8 mouse cellular contexts compared by ENCODE assay signal in the genomic region with DNA sequence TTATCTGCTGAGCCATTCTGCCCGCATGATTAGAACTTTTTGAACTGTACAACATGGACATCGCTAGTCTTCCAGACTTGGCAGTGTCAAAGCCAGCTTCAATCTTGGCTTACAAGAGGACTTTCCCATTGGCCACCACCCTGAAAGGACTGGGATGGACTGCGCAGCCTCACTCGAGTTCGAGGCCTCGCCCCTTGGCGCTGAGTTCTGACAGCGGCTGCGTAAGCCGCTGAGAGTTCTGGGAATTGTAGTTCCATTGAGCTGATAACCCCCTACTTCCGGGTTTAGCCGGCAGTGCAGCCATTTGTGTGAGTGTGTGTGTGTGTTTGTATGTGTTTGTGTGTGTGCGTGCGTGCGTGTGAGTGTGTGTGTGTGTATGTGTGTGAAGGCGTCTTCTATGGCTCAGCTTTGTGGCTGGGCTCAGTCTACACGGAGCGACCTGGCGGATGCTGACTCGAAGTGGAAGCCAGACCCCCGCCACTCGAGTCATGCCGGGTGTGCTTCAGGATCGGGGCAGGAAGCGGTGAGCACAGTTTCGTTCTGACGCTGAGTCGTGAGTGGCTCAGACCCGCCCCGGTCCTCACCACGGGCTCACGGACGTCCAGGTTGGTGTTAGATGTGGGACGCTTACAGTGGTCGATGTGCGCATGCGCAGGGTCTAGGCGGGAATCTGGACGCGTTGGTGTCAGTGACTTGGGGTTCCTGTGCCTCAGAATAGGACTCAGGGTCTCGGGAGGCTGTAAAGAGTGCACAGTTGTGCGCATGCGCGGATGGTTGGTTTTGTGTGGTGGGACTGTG. TPM values are rescaled to one million over a fixed set of nuclear protein-coding genes. Genes with fewer than 3 reads are reported as not detected.
DNase-seq lines count a peak whose midpoint lies in the region; ATAC-seq and TF ChIP-seq lines count a peak whose summit lies in the region.

TSS of gene Zfp180 (plus strand) at position 291 of the 798 bp plus-strand sequence.

- no peak for TF ChIP-seq POLR2A in kidney, adult 2 months (IDR thresholded peaks at IDR 0.05; ENCODE audit: low read depth, low read length)
- 0 out of 2 replicates have a peak, but pooled peaks have one; percentile 1 for TF ChIP-seq POLR2A in spleen, adult 2 months (IDR thresholded peaks at IDR 0.05; ENCODE audit: low read depth, low read length)

- peak within 1 kb of the TSS; percentile 75 for H3K4me3 ChIP-seq in embryonic facial prominence, embryonic 13.5 days
- H3K4me3 ChIP-seq in kidney, adult 2 months (ENCODE audit: insufficient read depth, low read depth, low read length) = peak within 1 kb of the TSS; percentile 66
- peak within 1 kb of the TSS; percentile 56 for H3K4me3 ChIP-seq in limb, embryonic 12.5 days (replicated peaks)
- H3K4me3 ChIP-seq in midbrain, embryonic 15.5 days = peak within 1 kb of the TSS; percentile 56
- peak within 1 kb of the TSS; percentile 80 for H3K4me3 ChIP-seq in spleen, adult 2 months (ENCODE audit: extremely low read depth, insufficient read depth, insufficient read length)

- TF ChIP-seq CTCF in kidney, adult 2 months (conservative IDR thresholded peaks at IDR 0.05; ENCODE audit: insufficient read depth, insufficient read length, low read depth, low read length) = no peak
- TF ChIP-seq CTCF in spleen, adult 2 months (IDR thresholded peaks at IDR 0.05; ENCODE audit: extremely low read depth, insufficient read depth, insufficient read length, insufficient replicate concordance) = no peak

- H3K4me1 ChIP-seq in embryonic facial prominence, embryonic 13.5 days = peaks cover 13% of the 10 kb centered on the region
- H3K4me1 ChIP-seq in kidney, adult 2 months (ENCODE audit: control insufficient read depth, insufficient read depth, low read length) = peaks cover 8% of the 10 kb centered on the region; the same call in 1 of the 2 replicates
- H3K4me1 ChIP-seq in limb, embryonic 12.5 days (replicated peaks) = peaks cover 11% of the 10 kb centered on the region
- H3K4me1 ChIP-seq in midbrain, embryonic 15.5 days = peaks cover 23% of the 10 kb centered on the region
- H3K4me1 ChIP-seq in spleen, adult 2 months (ENCODE audit: control insufficient read depth, insufficient read depth, insufficient read length) = peaks cover 9% of the 10 kb centered on the region; the same call in 1 of the 2 replicates

- WGBS in embryonic facial prominence, embryonic 13.5 days = 23% methylated on average over 44 of the region's 44 CpGs
- 15% methylated on average over 44 of the region's 44 CpGs for WGBS in kidney, adult 2 months
- 15% methylated on average over 44 of the region's 44 CpGs for WGBS in limb, embryonic 12.5 days
- 13% methylated on average over 44 of the region's 44 CpGs for WGBS in midbrain, embryonic 15.5 days
- 17% methylated on average over 44 of the region's 44 CpGs for WGBS in spleen, adult 2 months

- ATAC-seq in embryonic facial prominence, embryonic 13.5 days (ENCODE audit: insufficient number of reproducible peaks, insufficient read depth, low FRiP score, low TSS enrichment, low read depth) = peak; percentile 97
- ATAC-seq in limb, embryonic 12.5 days (ENCODE audit: insufficient number of reproducible peaks, insufficient read depth, low FRiP score, low TSS enrichment, low read depth) = peak; percentile 96
- ATAC-seq in midbrain, embryonic 15.5 days (replicated peaks) = peak; percentile 97

- peak; percentile 94 for DNase-seq in 3134 (ENCODE audit: extremely low read depth, insufficient read length, low spot score)
- peak; percentile 96 to 97 for DNase-seq in adrenal gland, postnatal 36 days
- peak; percentile 97 to 99 for DNase-seq in heart, adult 18-20 months
- peak; percentile 99 for DNase-seq in kidney, adult 2 months
- DNase-seq in spleen, adult 2 months (ENCODE audit: low read depth in 1 of 2, low spot score in 2 of 2) = peak; percentile 90 to 91

- peaks cover 22% of the 10 kb centered on the region for H3K36me3 ChIP-seq in embryonic facial prominence, embryonic 13.5 days
- no peaks in the 10 kb centered on the region for H3K36me3 ChIP-seq in kidney, adult 2 months (ENCODE audit: control insufficient read depth, insufficient read depth, low read length)
- peaks cover 26% of the 10 kb centered on the region for H3K36me3 ChIP-seq in limb, embryonic 12.5 days
- H3K36me3 ChIP-seq in midbrain, embryonic 15.5 days (replicated peaks) = 0 out of 2 replicates have a peak, but pooled peaks cover 4% of the 10 kb centered on the region
- H3K36me3 ChIP-seq in spleen, adult 2 months (ENCODE audit: control insufficient read depth, insufficient read depth, low read length) = no peaks in the 10 kb centered on the region

- peak within 1 kb of the TSS; percentile 89 for H3K27ac ChIP-seq in embryonic facial prominence, embryonic 13.5 days
- peak within 1 kb of the TSS; percentile 54; the same call in 1 of the 2 replicates for H3K27ac ChIP-seq in kidney, adult 2 months (ENCODE audit: insufficient read depth, low read depth, low read length)
- H3K27ac ChIP-seq in limb, embryonic 12.5 days = peak within 1 kb of the TSS; percentile 91
- H3K27ac ChIP-seq in midbrain, embryonic 15.5 days = peak within 1 kb of the TSS; percentile 79
- peak within 1 kb of the TSS; percentile 91 for H3K27ac ChIP-seq in spleen, adult 2 months (ENCODE audit: insufficient read depth, low read length)

- H3K9me3 ChIP-seq in embryonic facial prominence, embryonic 13.5 days = peaks cover 3% of the 10 kb centered on the region; the same call in 1 of the 2 replicates
- peaks cover 13% of the 10 kb centered on the region for H3K9me3 ChIP-seq in limb, embryonic 12.5 days
- no peaks in the 10 kb centered on the region for H3K9me3 ChIP-seq in midbrain, embryonic 15.5 days

- H3K4me2 ChIP-seq in embryonic facial prominence, embryonic 13.5 days = peak within 1 kb of the TSS; percentile 87
- peak within 1 kb of the TSS; percentile 72 for H3K4me2 ChIP-seq in limb, embryonic 12.5 days
- H3K4me2 ChIP-seq in midbrain, embryonic 15.5 days = peak within 1 kb of the TSS; percentile 70

- no peaks in the 10 kb centered on the region for H3K27me3 ChIP-seq in embryonic facial prominence, embryonic 13.5 days
- H3K27me3 ChIP-seq in kidney, adult 2 months (replicated peaks; ENCODE audit: control insufficient read depth, insufficient read depth, low read length) = no peaks in the 10 kb centered on the region
- H3K27me3 ChIP-seq in limb, embryonic 12.5 days = no peaks in the 10 kb centered on the region
- H3K27me3 ChIP-seq in midbrain, embryonic 15.5 days (replicated peaks) = no peaks in the 10 kb centered on the region
- no peaks in the 10 kb centered on the region for H3K27me3 ChIP-seq in spleen, adult 2 months (ENCODE audit: control insufficient read depth, insufficient read depth, low read length)

- H3K9ac ChIP-seq in embryonic facial prominence, embryonic 13.5 days = peak within 1 kb of the TSS; percentile 81
- peak within 1 kb of the TSS; percentile 57 for H3K9ac ChIP-seq in limb, embryonic 12.5 days (replicated peaks)
- peak within 1 kb of the TSS; percentile 55 for H3K9ac ChIP-seq in midbrain, embryonic 15.5 days

RNA-seq across cellular contexts. Expression of gene Zfp180, which starts in this region (rescaled TPM):
- 10 to 100 TPM; 23.3 to 26.3 TPM for total RNA-seq in adrenal gland, postnatal 36 days (2021)
- polyA plus RNA-seq in embryonic facial prominence, embryonic 13.5 days (2015; fragmentation: Nextera tagmentation; extraction: Ambion mirVana) = 23.8 and 25.4 TPM in 2 replicates
- 10 to 100 TPM; 15.8 to 16.0 TPM for total RNA-seq in heart, adult 18-20 months (2021)
- polyA plus RNA-seq in kidney, adult 2 months (2012; rRNA removed) = 13.4 and 13.8 TPM in 2 replicates
- polyA plus RNA-seq in limb, embryonic 12.5 days (2016; fragmentation: Nextera tagmentation; extraction: Ambion mirVana) = 27.7 and 29.7 TPM in 2 replicates
- polyA plus RNA-seq in midbrain, embryonic 15.5 days (2015; fragmentation: Nextera tagmentation; extraction: Ambion mirVana) = 40.1 and 44.1 TPM in 2 replicates
- polyA plus RNA-seq in spleen, adult 2 months (2012; rRNA removed) = 9.7 and 11.0 TPM in 2 replicates

Comparison
In these comparisons a context has a peak if more than half of its experiments do, and no peak if none do; other contexts are left out.
1. Peak in every context shown above with its lines: DNase-seq, ATAC-seq, H3K4me3 ChIP-seq and H3K27ac ChIP-seq.